Mouse (Mus musculus) lung, embryonic 14.5 days (tissue): ENCODE data around the gene Ralb. TPM values are rescaled to one million over a fixed set of nuclear protein-coding genes. Genes with fewer than 3 reads are reported as not detected.

Experiments
- ATAC-seq: fragments of 200-750 bp; cut with Nextera tagmentation; 2 replicates; pipeline ENCODE4 v1.8.0; 2017; ENCODE audit warnings: mild to moderate bottlenecking, moderate TSS enrichment, moderate library complexity; ENCODE audit not compliant: insufficient read depth
- DNase-seq: peaks from one replicate; pipeline ENCODE4 v3.0.0-alpha.2; 2015
- H3K27ac ChIP-seq: fragments of 300-500 bp; sonication (generic); 2 replicates; pipeline ENCODE4 v1.5.1; 2014; ENCODE audit warnings: low read depth, mild to moderate bottlenecking, moderate library complexity
- H3K27me3 ChIP-seq: fragments of 300-500 bp; sonication (generic); 2 replicates; pipeline ENCODE4 v1.6.1; 2014; ENCODE audit warnings: low read length, control low read depth; ENCODE audit not compliant: insufficient read depth
- H3K36me3 ChIP-seq: fragments of 300-500 bp; sonication (generic); 2 replicates; pipeline ENCODE4 v1.6.1; 2014; ENCODE audit warnings: control low read depth; ENCODE audit not compliant: insufficient read depth
- H3K4me1 ChIP-seq: fragments of 300-500 bp; sonication (generic); 2 replicates; pipeline ENCODE4 v1.6.1; 2014; ENCODE audit warnings: antibody characterized with exemption, control low read depth; ENCODE audit not compliant: insufficient read depth
- H3K4me2 ChIP-seq: fragments of 300-500 bp; sonication (generic); 2 replicates; pipeline ENCODE4 v1.6.1; 2014; ENCODE audit warnings: mild to moderate bottlenecking
- H3K4me3 ChIP-seq: fragments of 300-500 bp; sonication (generic); 2 replicates; pipeline ENCODE4 v1.5.1; 2014; ENCODE audit warnings: low read depth, low read length
- H3K9ac ChIP-seq: fragments of 300-500 bp; sonication (generic); 2 replicates; pipeline ENCODE4 v1.6.1; 2014
- H3K9me3 ChIP-seq: fragments of 300-500 bp; sonication (generic); 2 replicates; pipeline ENCODE4 v1.6.1; 2016; ENCODE audit warnings: low read depth, low read length, control low read depth
- CTCF ChIP-seq: IDR thresholded peaks from 2 replicates; pipeline ENCODE4 v1.5.1; 2016; ENCODE audit warnings: antibody characterized with exemption, low read depth
- WGBS: fragments of 180-500 bp; shearing (Covaris S2); extraction: QIAGEN DNeasy Blood & Tissue Kit; methylation state at CpG from one replicate; pipeline ENCODE4 v1.1.7; 2014; 5-methylcytosine and 5-hydroxymethylcytosine counted together
- polyA plus RNA-seq: library from polyadenylated mRNA; unstranded; fragments of >200 nt; fragmentation: Nextera tagmentation; extraction: Ambion mirVana; gene quantifications from 2 replicates; pipeline ENCODE4 v1.2.1, GENCODE M21; 2014

Ralb gene
- polyA plus RNA-seq, 1 experiment from 2014 or later: 221 TPM

GRCm38 (mm10) chr1:119525004-119525444 is 20.4 kb upstream of the Ralb start:
- H3K27ac ChIP-seq: peak overlapping the region; percentile 87; the same call in 1 of the 2 replicates
- ATAC-seq: no peak
- peak overlapping the region; percentile 73 for H3K9ac ChIP-seq
- peak overlapping the region; percentile 95 for H3K4me2 ChIP-seq
- DNase-seq: peak; percentile 84
- 8% methylated on average over 5 of the region's 5 CpGs for WGBS
- peak; percentile 31; the same call in 1 of the 2 replicates for TF ChIP-seq CTCF
- peaks cover 25% of the 10 kb centered on the region for H3K9me3 ChIP-seq
- peak overlapping the region; percentile 60 for H3K4me3 ChIP-seq
- no peaks in the 10 kb centered on the region for H3K27me3 ChIP-seq
- H3K36me3 ChIP-seq: peaks cover 27% of the 10 kb centered on the region
- H3K4me1 ChIP-seq: peaks cover 9% of the 10 kb centered on the region; the same call in 1 of the 2 replicates

DNA sequence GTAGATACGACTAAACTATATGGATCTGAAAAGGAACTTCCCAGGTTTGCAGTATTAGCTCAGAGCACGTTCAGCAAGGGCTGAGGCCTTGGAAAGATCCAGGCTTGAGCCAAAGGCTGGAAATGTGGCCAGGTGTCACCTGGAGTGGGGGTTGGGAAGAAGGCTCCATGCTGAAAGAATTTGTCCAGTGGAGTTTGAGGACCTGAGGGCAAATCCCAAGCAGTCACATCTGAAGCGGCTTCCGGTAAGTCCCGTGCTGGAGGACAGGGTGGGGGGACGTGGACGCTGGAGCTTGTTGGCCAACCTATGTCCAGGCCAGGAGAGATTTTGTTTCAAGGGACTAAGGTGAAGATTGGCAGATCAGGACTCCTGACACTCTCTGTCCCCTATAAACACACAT is 19.2 kb upstream of the Ralb start:
- WGBS: 85% methylated on average over 7 of the region's 7 CpGs
- peaks cover 12% of the 10 kb centered on the region; the same call in 1 of the 2 replicates for H3K4me1 ChIP-seq
- no peaks in the 10 kb centered on the region for H3K27me3 ChIP-seq
- H3K9me3 ChIP-seq: peaks cover 21% of the 10 kb centered on the region
- H3K9ac ChIP-seq: no peak overlapping the region
- no peak overlapping the region for H3K4me3 ChIP-seq
- H3K36me3 ChIP-seq: peaks cover 21% of the 10 kb centered on the region
- DNase-seq (no peak), ATAC-seq (no peak)
- no peak overlapping the region for H3K4me2 ChIP-seq
- no peak overlapping the region for H3K27ac ChIP-seq
- no peak for TF ChIP-seq CTCF

GRCm38 (mm10) chr1:119523369-119523768 is 18.8 kb upstream of the Ralb start:
- no peak for DNase-seq
- Histone ChIP-seq H3K4me1 (peaks cover 12% of the 10 kb centered on the region; the same call in 1 of the 2 replicates), H3K9me3 (peaks cover 17% of the 10 kb centered on the region; the same call in 1 of the 2 replicates), H3K27me3 (no peaks in the 10 kb centered on the region), H3K36me3 (peaks cover 16% of the 10 kb centered on the region), H3K9ac (no peak overlapping the region), H3K4me3 (no peak overlapping the region), H3K27ac (no peak overlapping the region), H3K4me2 (no peak overlapping the region)
- ATAC-seq: no peak
- WGBS: 78% methylated on average over 7 of the region's 7 CpGs
- no peak for TF ChIP-seq CTCF

GRCm38 (mm10) chr1:119522726-119523125 is 18.1 kb upstream of the Ralb start:
- no peak overlapping the region for H3K27ac ChIP-seq

GRCm38 (mm10) chr1:119521681-119522080 is 17.1 kb upstream of the Ralb start:
- Histone ChIP-seq H3K4me1 (peaks cover 19% of the 10 kb centered on the region; the same call in 1 of the 2 replicates), H3K9me3 (0 out of 2 replicates have a peak, but pooled peaks cover 2% of the 10 kb centered on the region), H3K4me2 (no peak overlapping the region), H3K36me3 (no peaks in the 10 kb centered on the region; the same call in 1 of the 2 replicates), H3K4me3 (no peak overlapping the region), H3K27ac (peak overlapping the region; percentile 80), H3K9ac (no peak overlapping the region), H3K27me3 (no peaks in the 10 kb centered on the region)
- no peak for DNase-seq
- TF ChIP-seq CTCF: no peak
- ATAC-seq: no peak
- WGBS: 55% methylated on average over 7 of the region's 7 CpGs

More at GRCm38 (mm10) chr1:119522726-119523125, 18.1 kb upstream of the Ralb start:
- no peak overlapping the region for H3K4me3 ChIP-seq
- H3K27me3 ChIP-seq: no peaks in the 10 kb centered on the region
- no peak for TF ChIP-seq CTCF
- H3K9ac ChIP-seq: no peak overlapping the region
- H3K4me1 ChIP-seq: peaks cover 18% of the 10 kb centered on the region; the same call in 1 of the 2 replicates
- peaks cover 10% of the 10 kb centered on the region for H3K36me3 ChIP-seq
- WGBS: 73% methylated on average over 4 of the region's 4 CpGs
- H3K9me3 ChIP-seq: peaks cover 12% of the 10 kb centered on the region; the same call in 1 of the 2 replicates
- no peak for ATAC-seq
- no peak overlapping the region for H3K4me2 ChIP-seq
- DNase-seq: no peak

GRCm38 (mm10) chr1:119521029-119521428 is 16.4 kb upstream of the Ralb start:
- DNase-seq: peak; percentile 94
- WGBS: 30% methylated on average over 2 of the region's 2 CpGs

GRCm38 (mm10) chr1:119519286-119519685 is 14.7 kb upstream of the Ralb start:
- no peak overlapping the region for H3K4me2 ChIP-seq
- no peaks in the 10 kb centered on the region for H3K9me3 ChIP-seq
- H3K27ac ChIP-seq: no peak overlapping the region
- no peak for ATAC-seq
- H3K4me3 ChIP-seq: no peak overlapping the region
- 38% methylated on average over 6 of the region's 6 CpGs for WGBS
- H3K9ac ChIP-seq: no peak overlapping the region
- no peaks in the 10 kb centered on the region for H3K36me3 ChIP-seq
- peaks cover 10% of the 10 kb centered on the region; the same call in 1 of the 2 replicates for H3K4me1 ChIP-seq
- no peak for TF ChIP-seq CTCF
- no peak for DNase-seq
- no peaks in the 10 kb centered on the region for H3K27me3 ChIP-seq

More at GRCm38 (mm10) chr1:119521029-119521428, 16.4 kb upstream of the Ralb start:
- Histone ChIP-seq H3K4me2 (no peak overlapping the region), H3K27ac (peak overlapping the region; percentile 80), H3K9ac (no peak overlapping the region), H3K9me3 (no peaks in the 10 kb centered on the region), H3K27me3 (no peaks in the 10 kb centered on the region), H3K4me3 (no peak overlapping the region), H3K4me1 (peaks cover 19% of the 10 kb centered on the region; the same call in 1 of the 2 replicates), H3K36me3 (no peaks in the 10 kb centered on the region)
- ATAC-seq: peak; percentile 68
- TF ChIP-seq CTCF: no peak
